Mouse (Mus musculus) MEL (cell line): ENCODE data around the gene Mmp25. TPM values are rescaled to one million over a fixed set of nuclear protein-coding genes. Genes with fewer than 3 reads are reported as not detected.

ENCODE experiments used
- DNase-seq: peaks from one replicate; pipeline ENCODE4 v3.0.0; 2011; ENCODE audit warnings: low read depth, low spot score
- H3K27ac ChIP-seq: 2 replicates; pipeline ENCODE4 v1.5.1; 2012; ENCODE audit warnings: low read depth, mild to moderate bottlenecking, control low read depth, low read length, moderate library complexity; ENCODE audit not compliant: control insufficient read depth
- H3K27me3 ChIP-seq, 2 experiments: fragments of 150-350 bp in 1 of 2; sonication (generic) in 1 of 2; 2 replicates each; pipeline ENCODE4 v1.6.1; 2012; ENCODE audit warnings: low read length in 2 of 2, mild to moderate bottlenecking in 2 of 2, improper control_type of control experiment in 1 of 2, moderate library complexity in 1 of 2; ENCODE audit not compliant: insufficient read depth in 2 of 2, control insufficient read depth in 1 of 2
- H3K36me3 ChIP-seq, 2 experiments: 2 replicates each; pipeline ENCODE4 v1.6.1; 2012 to 2014; ENCODE audit warnings: low read length in 2 of 2, improper control_type of control experiment in 1 of 2, inconsistent platforms in 1 of 2, mild to moderate bottlenecking in 1 of 2; ENCODE audit not compliant: insufficient read depth in 2 of 2, control insufficient read depth in 1 of 2
- H3K4me1 ChIP-seq, 2 experiments: fragments of 150-350 bp in 1 of 2; sonication (generic) in 1 of 2; 2 replicates each; pipeline ENCODE4 v1.6.1; 2012; ENCODE audit warnings: low read length in 2 of 2, improper control_type of control experiment in 1 of 2, mild to moderate bottlenecking in 1 of 2; ENCODE audit not compliant: insufficient read depth in 2 of 2, control insufficient read depth in 1 of 2
- H3K4me3 ChIP-seq, 2 experiments: fragments of 150-350 bp in 1 of 2; sonication (generic) in 1 of 2; 2 replicates each; pipeline ENCODE4 v1.5.1; 2012; ENCODE audit warnings: low read depth in 2 of 2, low read length in 2 of 2, mild to moderate bottlenecking in 2 of 2, moderate library complexity in 2 of 2, control low read depth in 1 of 2, improper control_type of control experiment in 1 of 2; ENCODE audit not compliant: control insufficient read depth in 1 of 2, insufficient read depth in 1 of 2
- H3K79me2 ChIP-seq: 2 replicates; pipeline ENCODE4 v1.6.1; 2012; ENCODE audit warnings: mild to moderate bottlenecking, low read length, moderate library complexity; ENCODE audit not compliant: control insufficient read depth, poor library complexity, insufficient read depth
- H3K9ac ChIP-seq: 2 replicates; pipeline ENCODE4 v1.6.1; 2012; ENCODE audit warnings: low read depth, mild to moderate bottlenecking, control low read depth, low read length, moderate library complexity; ENCODE audit not compliant: control insufficient read depth, poor library complexity, severe bottlenecking
- H3K9me3 ChIP-seq: fragments of 150-350 bp; sonication (generic); replicated peaks from 2 replicates; pipeline ENCODE4 v1.6.1; 2012; ENCODE audit warnings: mild to moderate bottlenecking, low read length, improper control_type of control experiment, moderate library complexity; ENCODE audit not compliant: insufficient read depth
- BHLHE40 ChIP-seq: IDR thresholded peaks from 2 replicates; pipeline ENCODE4 v1.6.1; 2012; ENCODE audit warnings: low read depth, mild to moderate bottlenecking, inconsistent platforms, low read length, improper control_type of control experiment, borderline replicate concordance
- CHD1 ChIP-seq: IDR thresholded peaks from 2 replicates; pipeline ENCODE4 v1.6.1; 2012; ENCODE audit warnings: low read depth, mild to moderate bottlenecking, inconsistent platforms, low read length, improper control_type of control experiment
- CTCF ChIP-seq, 3 experiments: IDR thresholded peaks in 2 of 3; conservative IDR thresholded peaks in 1 of 3; 2 replicates each; pipeline ENCODE4 v1.5.1; 2011 to 2012; ENCODE audit warnings: low read length in 3 of 3, low read depth in 2 of 3, mild to moderate bottlenecking in 2 of 3, improper control_type of control experiment in 1 of 3, inconsistent platforms in 1 of 3, mixed read lengths in 1 of 3, moderate library complexity in 1 of 3; ENCODE audit not compliant: control insufficient read depth in 1 of 3, insufficient read depth in 1 of 3, poor library complexity in 1 of 3, severe bottlenecking in 1 of 3
- ELF1 ChIP-seq: IDR thresholded peaks from 2 replicates; pipeline ENCODE4 v1.6.1; 2014; ENCODE audit warnings: low read depth, mild to moderate bottlenecking, inconsistent platforms, low read length, improper control_type of control experiment, moderate library complexity
- EP300 ChIP-seq, 2 experiments: IDR thresholded peaks; 2 replicates each; pipeline ENCODE4 v1.6.1; 2011; ENCODE audit warnings: improper control_type of control experiment in 2 of 2, low read length in 2 of 2, low read depth in 1 of 2, mild to moderate bottlenecking in 1 of 2
- GATA1 ChIP-seq: IDR thresholded peaks from 2 replicates; pipeline ENCODE4 v1.6.1; 2011; ENCODE audit warnings: low read depth, low read length, improper control_type of control experiment
- HCFC1 ChIP-seq: IDR thresholded peaks from 2 replicates; pipeline ENCODE4 v1.6.1; 2012; ENCODE audit warnings: low read depth, mild to moderate bottlenecking, inconsistent platforms, low read length, improper control_type of control experiment, moderate library complexity
- JUND ChIP-seq: IDR thresholded peaks from 2 replicates; pipeline ENCODE4 v1.6.1; 2011; ENCODE audit warnings: low read depth, mild to moderate bottlenecking, improper control_type of control experiment, low read length
- MAX ChIP-seq: IDR thresholded peaks from 2 replicates; pipeline ENCODE4 v1.6.1; 2011; ENCODE audit warnings: low read length, improper control_type of control experiment
- MAZ ChIP-seq: IDR thresholded peaks from 2 replicates; pipeline ENCODE4 v1.6.1; 2012; ENCODE audit warnings: low read depth, mild to moderate bottlenecking, inconsistent platforms, low read length, improper control_type of control experiment
- MEF2A ChIP-seq: IDR thresholded peaks from 2 replicates; pipeline ENCODE4 v1.6.1; 2014; ENCODE audit warnings: low read depth, mild to moderate bottlenecking, inconsistent platforms, low read length, improper control_type of control experiment; ENCODE audit not compliant: poor library complexity, insufficient replicate concordance, severe bottlenecking; ENCODE audit errors: extremely low read depth
- NELFE ChIP-seq: IDR thresholded peaks from 2 replicates; pipeline ENCODE4 v1.6.1; 2011; ENCODE audit warnings: low read depth, low read length, improper control_type of control experiment
- NRF1 ChIP-seq: IDR thresholded peaks from 2 replicates; pipeline ENCODE4 v1.6.1; 2014; ENCODE audit warnings: low read depth, mild to moderate bottlenecking, inconsistent platforms, low read length, improper control_type of control experiment, moderate library complexity; ENCODE audit not compliant: poor library complexity, insufficient read depth, severe bottlenecking
- POLR2AphosphoS2 ChIP-seq: IDR thresholded peaks from 2 replicates; pipeline ENCODE4 v1.6.1; 2011; ENCODE audit warnings: low read length, improper control_type of control experiment
- POLR2AphosphoS5 ChIP-seq: IDR thresholded peaks from 2 replicates; pipeline ENCODE4 v1.6.1; 2012; ENCODE audit warnings: low read depth, borderline replicate concordance, mild to moderate bottlenecking, inconsistent platforms, low read length, moderate library complexity, mixed read lengths
- USF2 ChIP-seq, 2 experiments: IDR thresholded peaks; 2 replicates each; pipeline ENCODE4 v1.6.1; 2011 to 2012; ENCODE audit warnings: improper control_type of control experiment in 2 of 2, low read length in 2 of 2, borderline replicate concordance in 1 of 2, inconsistent platforms in 1 of 2, low read depth in 1 of 2, mild to moderate bottlenecking in 1 of 2; ENCODE audit not compliant: insufficient read depth in 1 of 2
- ZC3H11A ChIP-seq: IDR thresholded peaks from 2 replicates; pipeline ENCODE4 v1.6.1; 2012; ENCODE audit warnings: low read depth, mild to moderate bottlenecking, inconsistent platforms, low read length, improper control_type of control experiment
- ZMIZ1 ChIP-seq: IDR thresholded peaks from 2 replicates; pipeline ENCODE4 v1.6.1; 2012; ENCODE audit warnings: low read depth, mild to moderate bottlenecking, inconsistent platforms, low read length, improper control_type of control experiment, moderate library complexity
- polyA plus RNA-seq, 2 experiments: library from polyadenylated mRNA; stranded (reverse) in 1 of 2; unstranded in 1 of 2; fragments of >175 nt in 1 of 2; fragments of >200 nt in 1 of 2; gene quantifications; 2 replicates each; pipeline versions ENCODE4 v1.2.1 to v1.2.4; 2012; ENCODE audit warnings: low replicate concordance in 2 of 2, low read depth in 1 of 2; ENCODE audit not compliant: insufficient read length in 2 of 2, insufficient read depth in 1 of 2, missing spikeins in 1 of 2
- total RNA-seq: library from RNA; depleted of rRNA; stranded (reverse); fragments of 300-350 nt; gene quantifications from 2 replicates; pipeline ENCODE4 v1.2.3, GENCODE M21; 2012

Mmp25 gene
- total and polyA plus RNA-seq, 3 experiments, result 0.01 TPM; not detected in 2

DNA sequence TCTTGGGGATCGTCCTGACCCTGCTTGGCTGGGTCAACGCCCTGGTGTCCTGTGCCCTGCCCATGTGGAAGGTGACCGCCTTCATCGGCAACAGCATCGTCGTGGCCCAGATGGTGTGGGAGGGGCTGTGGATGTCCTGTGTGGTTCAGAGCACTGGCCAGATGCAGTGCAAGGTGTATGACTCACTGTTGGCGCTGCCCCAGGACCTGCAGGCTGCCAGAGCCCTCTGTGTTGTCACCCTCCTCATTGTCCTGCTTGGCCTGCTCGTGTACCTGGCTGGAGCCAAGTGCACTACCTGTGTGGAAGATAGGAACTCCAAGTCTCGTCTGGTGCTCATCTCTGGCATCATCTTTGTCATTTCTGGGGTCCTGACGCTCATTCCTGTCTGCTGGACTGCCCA, 36.0 kb upstream of the Mmp25 start:
- TF ChIP-seq MEF2A, result no peak
- TF ChIP-seq MAX, result no peak
- no peak for TF ChIP-seq ZC3H11A
- TF ChIP-seq ZMIZ1, result no peak

DNA sequence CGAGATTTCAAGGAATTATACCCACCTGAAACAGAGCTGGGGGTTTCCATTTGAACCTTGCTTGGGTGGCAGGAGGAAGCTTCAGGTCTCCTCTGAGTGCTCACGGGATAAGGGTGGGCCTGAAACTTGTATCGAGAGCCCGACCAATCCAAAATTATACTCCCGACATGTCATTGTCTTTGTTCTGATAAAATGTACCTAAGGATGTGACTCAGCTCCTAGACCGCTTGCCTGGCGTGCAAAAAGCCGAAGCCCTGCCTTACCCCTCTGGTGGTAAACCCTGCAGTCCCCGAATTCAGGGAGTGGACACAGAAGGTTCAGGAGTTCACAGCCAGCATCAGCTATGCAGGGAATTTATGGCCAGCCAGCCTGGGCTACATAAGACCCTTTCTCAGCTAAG, 35.3 kb upstream of the Mmp25 start:
- DNase-seq, result peak; percentile 62
- Histone ChIP-seq H3K4me1 (peaks cover 0 to 22% of the 10 kb centered on the region in 2 experiments; a peak in 3 of 4 replicates), H3K27me3 (no peaks in the 10 kb centered on the region), H3K9ac (peak overlapping the region; percentile 31), H3K36me3 (peaks cover 0 to 15% of the 10 kb centered on the region in 2 experiments; a peak in 2 of 4 replicates), H3K79me2 (peaks cover 9% of the 10 kb centered on the region), H3K27ac (no peak overlapping the region), H3K4me3 (peak overlapping the region in 1 of 2 experiments; percentile 7; a peak in 1 of 4 replicates), H3K9me3 (no peaks in the 10 kb centered on the region)
- TF ChIP-seq EP300 (IDR thresholded peaks at IDR 0.05; ENCODE audit: low read depth in 1 of 2, low read length in 2 of 2), result no peak
- peak; percentile 28; the same call in 1 of the 2 replicates for TF ChIP-seq BHLHE40

More for the DNA sequence above, 36.0 kb upstream of the Mmp25 start:
- no peak overlapping the region for H3K27ac ChIP-seq
- peaks cover 0 to 19% of the 10 kb centered on the region in 2 experiments; a peak in 3 of 4 replicates for H3K4me1 ChIP-seq
- H3K79me2 ChIP-seq, result peaks cover 9% of the 10 kb centered on the region
- H3K27me3 ChIP-seq, result no peaks in the 10 kb centered on the region
- peaks cover 0 to 14% of the 10 kb centered on the region in 2 experiments; a peak in 2 of 4 replicates for H3K36me3 ChIP-seq
- H3K4me3 ChIP-seq, result no peak overlapping the region
- peak; percentile 20 for DNase-seq
- no peak overlapping the region for H3K9ac ChIP-seq
- H3K9me3 ChIP-seq, result no peaks in the 10 kb centered on the region

DNA sequence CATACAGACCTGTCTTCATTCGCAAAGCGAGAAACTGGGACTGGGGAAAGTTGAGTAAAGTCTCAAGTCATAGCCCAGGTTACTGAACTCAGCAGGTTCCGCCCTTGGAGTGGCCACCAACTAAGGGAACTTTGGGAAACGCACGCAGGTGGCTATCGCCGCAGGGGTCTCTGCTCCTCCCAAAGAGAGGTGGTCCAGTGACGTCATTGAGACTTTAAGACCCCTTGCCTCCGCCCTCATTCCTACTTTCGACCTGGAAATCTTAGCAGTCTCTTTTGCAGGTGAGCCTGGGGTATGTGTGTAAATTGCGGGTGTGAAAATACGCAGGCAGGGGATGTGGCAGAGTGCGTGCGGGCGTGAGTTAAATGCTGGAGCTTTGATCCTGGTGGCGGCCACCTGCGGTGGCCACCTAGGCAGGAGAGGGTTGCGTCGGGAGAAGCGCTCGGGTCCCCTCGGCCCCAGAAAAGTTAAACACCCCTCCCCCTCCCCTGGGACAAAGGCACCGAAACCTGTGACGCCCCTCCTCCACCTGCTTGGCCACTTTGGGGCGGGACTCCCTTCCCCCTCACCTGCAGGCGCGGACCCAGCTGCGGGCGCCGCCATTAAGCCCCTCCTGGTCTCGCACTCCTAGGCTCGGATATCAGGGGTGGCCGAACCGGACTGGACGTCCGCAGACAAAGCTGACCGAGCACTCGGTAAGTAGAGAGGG, 34.2 kb upstream of the Mmp25 start, which contains the start of gene Cldn6:
Cldn6 (plus strand) TSS at position 123 of the 709 bp plus-strand sequence.
- TF ChIP-seq POLR2AphosphoS5 (no peak), POLR2AphosphoS2 (no peak), BHLHE40 (no peak), CHD1 (no peak), NRF1 (no peak), MAZ (no peak), NELFE (no peak), HCFC1 (no peak), GATA1 (no peak), ELF1 (no peak), USF2 (IDR thresholded peaks at IDR 0.05; ENCODE audit: borderline replicate concordance in 1 of 2, insufficient read depth in 1 of 2, low read depth in 1 of 2, low read length in 2 of 2) (no peak), CTCF (IDR thresholded peaks at IDR 0.05 in 2 of 3, conservative IDR thresholded peaks at IDR 0.05 in 1 of 3; ENCODE audit: control insufficient read depth in 1 of 3, insufficient read depth in 1 of 3, low read depth in 2 of 3, low read length in 3 of 3, poor library complexity in 1 of 3, severe bottlenecking in 1 of 3) (no peak), JUND (no peak)
- H3K27me3 ChIP-seq, result no peaks in the 10 kb centered on the region
- peak within 1 kb of the TSS; percentile 41 for H3K9ac ChIP-seq

More for the DNA sequence above, 34.2 kb upstream of the Mmp25 start, which contains the start of gene Cldn6:
- no peak for DNase-seq
- peaks cover 9% of the 10 kb centered on the region for H3K79me2 ChIP-seq
- peak within 1 kb of the TSS; percentile 33 to 50; a peak in 2 of 4 replicates for H3K4me3 ChIP-seq
- H3K27ac ChIP-seq, result no peak within 1 kb of the TSS
- no peaks in the 10 kb centered on the region for H3K9me3 ChIP-seq
- H3K4me1 ChIP-seq, result peaks cover 0 to 30% of the 10 kb centered on the region in 2 experiments; a peak in 3 of 4 replicates
- H3K36me3 ChIP-seq, result peaks cover 0 to 19% of the 10 kb centered on the region in 2 experiments; a peak in 2 of 4 replicates
